Mouse (Mus musculus): Measurements from ENCODE around the gene Olfr479. TPM values are rescaled to one million over a fixed set of nuclear protein-coding genes. Genes with fewer than 3 reads are reported as not detected.
"Not testable (repeated sequence)": the region's sequence is repeated elsewhere in the genome, so short reads cannot be mapped to it uniquely, and the experiment has no call there.

Gene Olfr479
- not detected for total RNA-seq (2021)
- long read RNA-seq, experiment 1 = 0 reads
- long read RNA-seq, experiment 2 = 0 reads

DNA sequence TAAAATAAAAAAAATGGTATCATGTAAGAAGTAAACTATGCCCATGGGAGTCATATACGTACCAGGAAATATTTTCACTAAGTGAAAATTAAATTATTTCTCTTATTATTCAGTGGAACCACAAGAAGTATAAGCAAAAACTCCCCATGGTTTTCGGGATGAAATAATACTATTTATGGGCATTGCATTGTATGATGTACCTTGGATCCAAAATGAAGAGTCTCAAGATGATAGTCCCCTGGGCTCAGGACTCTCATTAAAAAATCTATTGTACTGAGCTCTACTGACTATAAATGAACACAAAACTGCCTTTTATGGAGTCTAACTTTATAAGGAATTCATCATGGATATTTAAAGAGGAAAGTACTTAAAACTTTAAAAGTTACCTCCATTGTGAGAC is at the start of gene Olfr479:
Olfr479 (plus strand) TSS at position 301 of the 400 bp plus-strand sequence.
- no peak for DNase-seq (ENCODE audit: low spot score in 2 of 2)

GRCm38 (mm10) chr7:108014256-108014655 is 36.2 kb upstream of the Olfr479 start:
- DNase-seq (ENCODE audit: low spot score in 2 of 2) = not testable (repeated sequence)

GRCm38 (mm10) chr7:108033889-108034288 is 16.6 kb upstream of the Olfr479 start, which contains the start of gene Olfr478:
Gene Olfr478, minus strand, starts transcription at chr7:108033989.
- no peak for DNase-seq (ENCODE audit: low spot score in 2 of 2)

DNA sequence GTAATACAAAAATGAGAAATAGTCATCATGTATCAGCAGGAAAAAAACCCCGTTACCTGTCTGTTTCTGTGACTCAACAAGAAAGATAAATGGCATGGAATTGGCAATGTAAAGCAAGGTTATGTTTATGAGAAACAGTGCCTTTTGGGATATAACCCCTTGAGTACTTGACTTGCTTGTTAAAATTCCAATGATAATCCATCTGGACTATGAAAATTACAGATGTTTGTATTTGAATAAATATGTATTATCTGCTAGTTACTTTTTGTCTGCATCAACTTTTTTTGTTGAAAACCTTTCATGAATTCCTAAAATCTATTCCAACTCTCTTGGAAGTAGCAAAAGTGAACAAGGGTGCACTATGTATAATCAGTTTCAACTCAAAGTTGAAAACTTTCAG is 16.8 kb downstream of the Olfr479 start, which contains the start of gene Olfr480:
Olfr480 (minus strand) TSS at position 101 of the 400 bp plus-strand sequence.
- no peak for DNase-seq (ENCODE audit: low spot score in 2 of 2)

DNA sequence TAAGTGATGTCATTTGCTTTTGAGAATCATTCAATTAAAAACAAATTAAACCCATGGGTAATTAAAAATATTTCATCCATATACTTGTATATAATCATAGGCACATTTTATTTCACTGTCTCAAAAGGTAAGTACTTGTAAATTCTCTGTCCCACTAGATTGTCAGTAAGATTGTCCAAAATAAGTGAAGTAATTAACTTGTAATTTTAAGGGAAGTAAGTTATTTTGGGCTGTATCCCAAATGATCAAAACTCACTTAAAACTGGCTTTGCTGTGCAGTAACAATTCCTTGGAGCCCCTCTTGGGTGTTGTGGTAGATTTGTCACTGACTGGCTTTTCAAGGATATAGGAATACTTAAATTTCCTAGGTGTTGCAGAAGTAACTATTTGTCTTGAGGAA is 29.1 kb downstream of the Olfr479 start, which contains the start of gene Olfr481:
Olfr481 (plus strand) TSS at position 301 of the 400 bp plus-strand sequence.
- DNase-seq (ENCODE audit: low spot score in 2 of 2) = no peak

DNA sequence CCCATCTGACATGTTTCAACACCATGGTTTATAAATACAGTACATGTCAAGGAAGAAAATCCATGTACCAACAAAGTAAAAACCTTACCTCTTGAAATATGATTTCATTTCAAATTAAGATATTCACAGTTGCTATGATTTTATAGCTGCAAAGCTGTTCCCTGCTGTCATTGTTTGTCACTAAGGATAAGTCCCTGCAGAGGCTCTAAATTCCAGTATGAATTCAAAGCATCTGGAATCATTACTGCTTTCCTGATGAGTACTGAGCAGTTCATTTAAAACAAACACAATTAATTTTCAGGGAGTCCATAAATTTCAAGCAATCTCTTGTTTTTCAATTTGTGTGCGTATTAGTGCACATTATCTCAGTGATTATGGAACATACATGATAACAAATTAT is 47.0 kb downstream of the Olfr479 start, which contains the start of gene Olfr482:
Olfr482 (minus strand) TSS at position 101 of the 400 bp plus-strand sequence.
- DNase-seq (ENCODE audit: low spot score in 2 of 2) = no peak

- DNase-seq (ENCODE audit: low spot score in 2 of 2) = no peak
Measured at GRCm38 (mm10) chr7:108100549-108100948, 50.1 kb downstream of the Olfr479 start, which contains the start of gene Olfr483. Gene Olfr483, plus strand, starts transcription at chr7:108100849.

Other genes with a start within 250 kb of the Olfr479 start
- not detected for gene Ovch2, start 249.5 kb upstream of the Olfr479 start, total RNA-seq (2021)
- gene Olfr467, start 238.4 kb upstream of the Olfr479 start, total RNA-seq (2021) = not detected
- gene Olfr469, start 225.2 kb upstream of the Olfr479 start, total RNA-seq (2021) = not detected
- not detected for gene Olfr470, start 203.2 kb upstream of the Olfr479 start, total RNA-seq (2021)
- not detected for gene Olfr472, start 152.8 kb upstream of the Olfr479 start, total RNA-seq (2021)
- gene Olfr473, start 120.2 kb upstream of the Olfr479 start, total RNA-seq (2021) = not detected
- not detected for gene Olfr474, start 96.0 kb upstream of the Olfr479 start, total RNA-seq (2021)
- gene Olfr476, start 85.9 kb upstream of the Olfr479 start, total RNA-seq (2021) = not detected
- not detected for gene Olfr477, start 64.0 kb upstream of the Olfr479 start, total RNA-seq (2021)
- gene Olfr478, start 16.7 kb upstream of the Olfr479 start, total RNA-seq (2021) = not detected
- gene Olfr480, start 16.7 kb downstream of the Olfr479 start, total RNA-seq (2021) = not detected
- not detected for gene Olfr481, start 29.2 kb downstream of the Olfr479 start, total RNA-seq (2021)
- gene Olfr482, start 46.9 kb downstream of the Olfr479 start, total RNA-seq (2021) = under 1 TPM; 0.62 to 0.74 TPM
- not detected for gene Olfr483, start 50.2 kb downstream of the Olfr479 start, total RNA-seq (2021)
- not detected for gene Olfr484, start 76.8 kb downstream of the Olfr479 start, total RNA-seq (2021)
- gene Olfr485, start 109.2 kb downstream of the Olfr479 start, total RNA-seq (2021) = not detected
- not detected for gene Olfr486, start 122.0 kb downstream of the Olfr479 start, total RNA-seq (2021)
- gene Olfr487, start 163.9 kb downstream of the Olfr479 start, total RNA-seq (2021) = not detected
- not detected for gene Olfr488, start 207.7 kb downstream of the Olfr479 start, total RNA-seq (2021)
- gene Olfr490, start 238.2 kb downstream of the Olfr479 start, total RNA-seq (2021) = not detected

Measured in gastrocnemius, postnatal 4 days (tissue).